Mouse (Mus musculus) testis, adult 10 weeks (tissue): Measurements from ENCODE around the gene Cirbp. TPM values are rescaled to one million over a fixed set of nuclear protein-coding genes. Genes with fewer than 3 reads are reported as not detected.

Source experiments
- polyA plus RNA-seq: library from polyadenylated mRNA; stranded (reverse); fragments of 350-450 nt; fragmentation: Illumina TruSeq; extraction: RNeasy Lipid Tissue Mini Kit (QIAGEN cat#74804); gene quantifications from one replicate; pipeline ENCODE4 v1.2.3, GENCODE M21; 2014; ENCODE audit warnings: low read depth, low replicate concordance

The Cirbp gene
- polyA plus RNA-seq, result 37.8 TPM

GRCm38 (mm10) chr10:80165392-80166128 is at the start of gene Cirbp:
Gene Cirbp (plus strand): TSS chr10:80165985.

GRCm38 (mm10) chr10:80138553-80139438 is 27.0 kb upstream of the Cirbp start, which contains the start of gene Atp5d:
Gene Atp5d (plus strand): TSS chr10:80138632.

GRCm38 (mm10) chr10:80140666-80141035 is 25.1 kb upstream of the Cirbp start, which contains the start of gene Cbarp:
Gene Cbarp (minus strand): TSS chr10:80140835.

GRCm38 (mm10) chr10:80147719-80148601 is 17.8 kb upstream of the Cirbp start, which contains the start of gene Midn:
Gene Midn (plus strand): TSS chr10:80148272.

GRCm38 (mm10) chr10:80172527-80173292 is 6.9 kb downstream of the Cirbp start, which contains the start of gene 1600002K03Rik:
Gene 1600002K03Rik (plus strand): TSS chr10:80172944.

GRCm38 (mm10) chr10:80179068-80180051 is 13.6 kb downstream of the Cirbp start, which contains the start of gene Efna2:
Gene Efna2 (plus strand): TSS chr10:80179482.

Other genes starting within 250 kb of the Cirbp start
- gene Kiss1r, start 249.0 kb upstream of the Cirbp start, polyA plus RNA-seq, result not detected
- gene R3hdm4, start 244.8 kb upstream of the Cirbp start, polyA plus RNA-seq, result 1.1 TPM
- gene Arid3a, start 238.9 kb upstream of the Cirbp start, polyA plus RNA-seq, result 1.3 TPM
- 2.0 TPM for gene Wdr18, start 205.8 kb upstream of the Cirbp start, polyA plus RNA-seq
- not detected for gene Grin3b, start 195.3 kb upstream of the Cirbp start, polyA plus RNA-seq
- gene Tmem259, start 181.7 kb upstream of the Cirbp start, polyA plus RNA-seq, result 1.0 TPM
- gene Cnn2, start 177.4 kb upstream of the Cirbp start, polyA plus RNA-seq, result 0.48 TPM
- 0.06 TPM for gene Abca7, start 169.5 kb upstream of the Cirbp start, polyA plus RNA-seq
- gene Arhgap45, start 149.3 kb upstream of the Cirbp start, polyA plus RNA-seq, result not detected
- gene Polr2e, start 126.2 kb upstream of the Cirbp start, polyA plus RNA-seq, result 0.28 TPM
- gene Gpx4, start 118.8 kb upstream of the Cirbp start, polyA plus RNA-seq, result 260 TPM
- 0.52 TPM for gene Sbno2, start 60.4 kb upstream of the Cirbp start, polyA plus RNA-seq
- 7.2 TPM for gene Stk11, start 50.2 kb upstream of the Cirbp start, polyA plus RNA-seq
- 0.21 TPM for gene Atp5d, start 27.4 kb upstream of the Cirbp start, polyA plus RNA-seq
- not detected for gene Cbarp, start 25.1 kb upstream of the Cirbp start, polyA plus RNA-seq
- gene Midn, start 17.7 kb upstream of the Cirbp start, polyA plus RNA-seq, result 3.2 TPM
- 1.1 TPM for gene 1600002K03Rik, start 7.0 kb downstream of the Cirbp start, polyA plus RNA-seq
- gene Efna2, start 13.5 kb downstream of the Cirbp start, polyA plus RNA-seq, result 0.39 TPM
- gene Mum1, start 60.4 kb downstream of the Cirbp start, polyA plus RNA-seq, result 72.4 TPM
- 0.88 TPM for gene Ndufs7, start 83.1 kb downstream of the Cirbp start, polyA plus RNA-seq
- 1.2 TPM for gene Gamt, start 95.0 kb downstream of the Cirbp start, polyA plus RNA-seq
- gene Dazap1, start 95.5 kb downstream of the Cirbp start, polyA plus RNA-seq, result 43.5 TPM
- gene Rps15, start 126.5 kb downstream of the Cirbp start, polyA plus RNA-seq, result 0.57 TPM
- gene Apc2, start 130.0 kb downstream of the Cirbp start, polyA plus RNA-seq, result not detected
- gene 2310011J03Rik, start 154.6 kb downstream of the Cirbp start, polyA plus RNA-seq, result 0.62 TPM
- gene Pcsk4, start 163.5 kb downstream of the Cirbp start, polyA plus RNA-seq, result 3.3 TPM
- 35.5 TPM for gene Reep6, start 164.0 kb downstream of the Cirbp start, polyA plus RNA-seq
- gene Adamtsl5, start 182.4 kb downstream of the Cirbp start, polyA plus RNA-seq, result 0.31 TPM
- gene Plk5, start 190.5 kb downstream of the Cirbp start, polyA plus RNA-seq, result not detected
- gene Mex3d, start 221.7 kb downstream of the Cirbp start, polyA plus RNA-seq, result 15.6 TPM
- gene Mbd3, start 233.6 kb downstream of the Cirbp start, polyA plus RNA-seq, result 0.49 TPM
- not detected for gene Uqcr11, start 240.8 kb downstream of the Cirbp start, polyA plus RNA-seq